Mouse (Mus musculus) ES-Bruce4 (cell line): ENCODE results near the gene Inha.

ENCODE experiments used
- CTCF ChIP-seq: IDR thresholded peaks from one replicate; pipeline ENCODE4 v1.8.1; 2011; ENCODE audit warnings: low read depth, low read length
- POLR2A ChIP-seq: IDR thresholded peaks from one replicate; pipeline ENCODE4 v1.8.1; 2011; ENCODE audit warnings: low read length; ENCODE audit not compliant: insufficient read depth

GRCm38 (mm10) chr1:75544351-75544750 lies 37.5 kb downstream of the Inha start:
- TF ChIP-seq POLR2A (no peak), CTCF (no peak)
